Mouse (Mus musculus): Measurements from ENCODE around the gene Dll1.

Gene Dll1

GRCm38 (mm10) chr17:15378413-15379109, 1.9 kb upstream of the Dll1 start:
- CTCF ChIA-PET: no interaction called here

- CTCF ChIA-PET: no interaction called here
Observed at GRCm38 (mm10) chr17:15377901-15378300, 1.2 kb upstream of the Dll1 start.

- CTCF ChIA-PET: no interaction called here
Observed at GRCm38 (mm10) chr17:15375701-15376493, 775 bp downstream of the Dll1 start.

- CTCF ChIA-PET: no interaction called here
Observed at GRCm38 (mm10) chr17:15375224-15375623, 1.4 kb downstream of the Dll1 start.

DNA sequence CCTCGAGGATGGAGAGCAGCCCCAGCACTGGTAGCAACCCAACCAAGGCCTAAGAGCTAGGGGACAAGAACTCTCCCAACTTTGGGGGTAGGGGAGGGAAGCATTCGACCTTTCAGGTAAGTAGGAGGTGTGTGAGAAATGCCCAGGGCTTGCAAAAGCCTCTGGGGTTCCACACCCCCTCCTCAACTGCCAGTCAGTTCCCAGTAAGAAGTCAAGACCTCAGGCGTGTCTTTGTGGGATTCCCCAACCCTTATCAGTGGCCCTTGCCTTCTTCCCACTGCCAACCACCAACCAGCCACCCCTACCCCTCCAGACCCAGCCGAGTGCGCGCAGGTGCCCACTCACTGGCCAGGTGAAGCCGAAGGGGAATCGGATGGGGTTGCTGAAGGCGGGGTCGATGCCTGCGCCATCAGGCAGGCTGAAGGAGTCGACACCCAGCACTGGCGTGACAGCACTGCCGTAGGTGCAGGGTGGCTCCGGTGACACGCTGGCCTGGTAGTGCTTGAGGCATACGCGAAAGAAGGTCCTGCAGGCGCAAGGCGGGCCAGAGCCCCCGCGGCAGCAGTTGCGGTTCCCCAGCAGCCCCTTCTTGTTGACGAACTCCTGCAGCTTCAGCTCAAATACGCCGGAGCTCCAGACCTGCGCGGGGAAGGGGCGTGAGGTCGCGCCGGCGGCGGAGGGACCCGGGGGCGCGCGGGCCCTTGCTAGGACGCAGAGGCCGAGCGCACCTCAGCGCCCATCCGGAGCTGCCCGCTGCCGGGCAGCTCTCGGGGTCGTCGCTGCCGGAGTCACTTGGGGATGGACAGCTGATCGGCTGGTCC, 2.1 kb downstream of the Dll1 start:
- CTCF ChIA-PET: no interaction called here

DNA sequence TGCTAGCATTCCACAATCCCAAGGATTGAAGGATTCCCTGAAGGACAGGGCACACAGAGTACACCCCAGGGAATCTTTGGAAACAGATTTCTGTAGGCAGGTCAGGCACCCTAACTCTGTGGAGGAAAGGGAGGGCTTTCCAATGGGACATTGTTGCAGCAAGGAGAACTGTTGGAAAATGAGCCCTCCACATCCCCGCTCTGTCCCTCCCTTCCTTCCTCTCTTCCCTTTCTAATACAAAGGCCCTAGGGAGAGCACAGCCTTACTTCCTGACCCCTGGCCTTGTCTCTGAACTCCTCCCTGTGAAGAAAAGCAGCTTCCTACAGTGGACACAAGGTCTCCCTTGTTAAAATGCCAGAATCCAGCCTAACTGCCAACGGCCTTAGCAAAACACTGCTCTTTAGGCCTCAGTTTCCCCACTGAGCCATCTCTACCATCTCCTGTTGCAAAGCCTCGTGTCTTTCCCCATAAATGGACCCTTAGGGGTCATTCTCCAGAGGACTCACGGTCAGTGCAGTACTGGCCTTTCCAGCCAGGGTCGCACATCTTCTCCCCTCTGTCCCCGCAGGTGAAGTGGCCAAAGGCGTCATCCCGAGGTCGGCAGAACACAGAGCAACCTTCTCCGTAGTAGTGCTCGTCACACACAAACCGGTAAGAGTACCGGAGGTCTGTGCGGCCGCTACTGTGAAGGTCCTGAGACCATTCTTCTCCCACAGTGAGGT, 3.6 kb downstream of the Dll1 start:
- CTCF ChIA-PET: no interaction called here

GRCm38 (mm10) chr17:15371967-15372835, 4.5 kb downstream of the Dll1 start:
- CTCF ChIA-PET: no interaction called here

DNA sequence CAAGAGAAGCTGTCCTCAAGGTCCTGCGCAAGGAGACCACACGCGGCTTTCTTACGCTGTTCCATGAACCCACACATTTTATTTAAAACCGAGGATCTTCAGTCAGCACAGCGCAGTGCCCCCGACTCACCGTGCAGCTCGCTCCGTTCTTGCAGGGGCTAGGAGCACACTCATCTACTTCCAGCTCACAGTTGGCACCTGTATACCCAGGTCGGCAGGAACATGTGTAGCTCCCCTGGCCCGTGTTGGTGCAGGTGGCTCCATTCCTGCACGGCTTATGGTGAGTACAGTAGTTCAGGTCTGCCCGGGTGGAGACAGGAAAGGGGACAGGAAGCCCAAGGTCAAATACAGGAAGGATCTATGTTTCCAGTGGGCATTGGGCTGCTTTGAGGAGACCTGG, 6.3 kb downstream of the Dll1 start:
- CTCF ChIA-PET: no interaction called here

DNA sequence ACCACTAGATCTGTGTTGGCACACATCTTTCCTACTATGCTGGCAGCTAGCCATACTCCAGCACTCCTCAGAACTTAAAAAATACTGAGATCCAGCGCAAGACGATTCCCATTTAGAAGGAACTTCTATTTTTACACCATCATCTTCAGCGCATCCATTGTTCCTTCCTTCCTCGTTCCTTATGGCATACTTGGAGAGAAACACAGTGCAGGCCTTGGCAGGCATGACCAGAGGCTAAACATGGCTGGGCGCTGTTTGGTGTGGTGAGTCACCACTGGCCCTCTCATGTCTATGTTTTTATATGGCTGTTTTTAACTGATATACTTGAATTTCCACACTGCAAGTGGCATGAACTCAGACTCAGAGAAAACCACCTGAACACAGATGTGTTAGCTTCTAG, 11.0 kb downstream of the Dll1 start:
- CTCF ChIA-PET: no interaction called here

DNA sequence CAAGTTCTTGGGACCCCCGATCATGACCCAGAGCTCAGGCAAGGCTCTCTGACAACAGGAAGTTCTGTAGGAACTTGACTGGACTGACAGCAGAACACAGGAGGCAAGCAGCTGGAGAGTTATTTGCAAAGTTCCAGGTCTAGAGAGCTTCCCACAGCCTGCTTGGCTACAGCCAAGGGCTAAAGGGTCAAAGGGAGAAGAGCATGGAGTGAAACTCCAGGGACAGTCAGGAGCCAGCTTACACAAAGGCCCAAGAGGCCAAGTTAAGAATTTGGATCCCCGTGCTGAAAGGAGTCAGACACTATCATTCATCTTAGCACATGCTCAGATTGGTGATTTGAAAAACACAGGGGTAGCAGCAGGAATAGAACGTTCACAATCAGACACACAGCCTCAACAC, 13.0 kb downstream of the Dll1 start:
- CTCF ChIA-PET: no interaction called here

DNA sequence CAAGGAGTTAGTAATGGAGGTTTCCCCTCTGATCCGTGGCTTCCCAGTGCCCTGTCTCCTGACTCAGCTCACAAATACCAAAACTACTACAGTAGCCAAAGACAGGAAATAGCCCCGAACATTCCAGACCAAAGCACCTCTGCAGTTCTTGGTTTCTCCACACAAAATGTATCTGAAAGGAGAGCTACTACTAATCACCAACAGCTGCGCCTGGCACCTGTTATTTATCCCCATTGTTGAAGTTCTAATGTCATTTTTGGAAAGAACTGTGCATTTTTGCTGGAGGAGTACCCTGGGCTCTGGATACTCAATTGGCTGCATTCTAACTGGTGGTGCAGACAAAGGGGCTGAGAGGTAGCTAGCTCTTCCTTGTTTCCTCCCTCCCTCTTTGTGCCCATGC, 19.6 kb downstream of the Dll1 start:
- CTCF ChIA-PET: no interaction called here

DNA sequence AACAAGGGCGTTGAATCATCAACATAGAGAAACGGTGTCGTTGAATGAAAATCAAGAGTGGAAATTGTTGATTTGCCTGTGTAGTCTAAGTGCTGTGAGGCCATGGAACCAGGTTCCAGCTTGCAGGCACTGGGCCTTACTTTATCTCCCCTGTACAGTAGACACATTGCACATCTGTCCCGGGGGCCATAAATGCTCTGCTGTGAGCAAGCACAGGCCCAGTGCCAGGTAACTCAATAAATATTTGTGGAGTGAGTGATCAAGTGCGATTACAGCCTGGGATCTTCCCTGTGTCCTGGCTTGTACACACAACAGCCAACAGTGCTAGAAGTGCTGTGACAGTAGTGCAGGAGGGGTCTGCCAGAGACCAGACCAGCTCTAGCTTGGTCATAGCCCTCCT, 20.1 kb downstream of the Dll1 start:
- CTCF ChIA-PET: no interaction called here

DNA sequence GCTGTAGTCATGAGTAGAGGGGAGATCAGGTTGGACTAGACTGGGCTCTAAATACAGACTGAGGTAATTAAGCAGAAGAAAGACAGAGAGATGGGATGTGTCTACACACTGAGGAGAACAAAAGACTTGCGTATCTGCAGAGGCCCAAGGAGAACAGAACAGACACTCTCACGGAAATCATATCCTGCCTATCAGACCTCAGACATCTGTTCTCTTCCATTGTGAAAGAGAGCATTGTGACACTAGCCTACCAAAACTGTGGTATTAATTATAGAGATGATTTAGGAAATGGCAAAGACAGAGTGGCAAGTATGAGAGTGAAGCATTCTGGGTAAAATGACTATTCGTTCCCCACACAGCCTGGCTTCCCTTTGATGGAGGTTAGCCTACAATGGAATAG, 21.6 kb downstream of the Dll1 start:
- CTCF ChIA-PET: no interaction called here

- CTCF ChIA-PET: no interaction called here
Observed at GRCm38 (mm10) chr17:15354006-15354405, 22.7 kb downstream of the Dll1 start.

DNA sequence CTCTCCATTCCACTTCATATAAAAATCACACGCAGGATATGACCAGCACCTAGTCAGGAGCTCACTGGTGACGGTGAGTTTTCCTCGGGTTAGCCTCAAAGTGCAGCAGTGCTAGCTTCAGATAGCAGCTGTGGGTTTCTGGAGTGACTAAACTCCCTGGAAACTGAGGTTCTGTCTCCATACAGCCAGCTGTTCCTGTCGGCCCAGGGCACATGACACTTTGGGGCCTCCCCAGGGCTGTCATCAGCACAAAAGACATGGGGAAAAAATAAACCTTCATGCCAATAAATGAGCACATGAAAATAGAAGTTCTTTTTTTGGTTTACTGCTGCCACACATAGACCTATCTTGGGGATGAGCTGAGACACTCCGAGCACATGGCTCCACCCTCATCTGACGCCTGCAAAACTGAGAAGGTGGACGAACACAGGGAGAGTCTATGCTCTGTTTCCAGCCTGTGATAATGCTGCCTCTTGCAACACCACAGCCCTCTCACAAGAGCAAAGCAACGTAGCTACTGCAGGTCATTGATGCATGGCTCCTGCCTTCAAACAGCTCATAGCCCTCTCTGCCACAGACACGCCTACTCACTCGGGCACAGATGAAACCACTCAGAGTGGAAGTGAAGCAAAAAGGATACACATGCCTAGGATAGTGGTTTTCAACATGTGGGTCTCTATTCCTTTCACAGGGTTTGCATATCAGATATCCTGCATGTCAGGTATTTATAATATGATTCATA, 23.6 kb downstream of the Dll1 start:
- CTCF ChIA-PET: no interaction called here

DNA sequence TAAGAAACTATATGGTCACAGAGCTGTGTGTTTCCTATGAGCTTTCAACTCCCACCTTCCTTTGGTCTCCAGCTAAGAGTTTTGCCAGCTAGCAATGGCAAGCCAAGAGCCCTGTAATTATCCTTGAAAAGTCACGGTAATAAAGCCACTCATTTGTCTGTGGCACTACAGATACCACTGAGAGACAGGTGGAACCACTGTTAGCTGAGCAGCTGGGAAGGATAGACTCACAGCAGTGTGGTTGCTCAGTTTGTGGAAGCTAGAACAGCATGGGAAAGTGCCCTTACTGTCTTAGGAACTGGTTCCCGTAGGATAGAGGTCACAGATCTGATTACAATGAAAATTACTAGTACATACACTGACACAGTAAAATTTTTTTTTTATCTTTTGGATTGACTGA, 26.5 kb downstream of the Dll1 start:
- CTCF ChIA-PET: no interaction called here

DNA sequence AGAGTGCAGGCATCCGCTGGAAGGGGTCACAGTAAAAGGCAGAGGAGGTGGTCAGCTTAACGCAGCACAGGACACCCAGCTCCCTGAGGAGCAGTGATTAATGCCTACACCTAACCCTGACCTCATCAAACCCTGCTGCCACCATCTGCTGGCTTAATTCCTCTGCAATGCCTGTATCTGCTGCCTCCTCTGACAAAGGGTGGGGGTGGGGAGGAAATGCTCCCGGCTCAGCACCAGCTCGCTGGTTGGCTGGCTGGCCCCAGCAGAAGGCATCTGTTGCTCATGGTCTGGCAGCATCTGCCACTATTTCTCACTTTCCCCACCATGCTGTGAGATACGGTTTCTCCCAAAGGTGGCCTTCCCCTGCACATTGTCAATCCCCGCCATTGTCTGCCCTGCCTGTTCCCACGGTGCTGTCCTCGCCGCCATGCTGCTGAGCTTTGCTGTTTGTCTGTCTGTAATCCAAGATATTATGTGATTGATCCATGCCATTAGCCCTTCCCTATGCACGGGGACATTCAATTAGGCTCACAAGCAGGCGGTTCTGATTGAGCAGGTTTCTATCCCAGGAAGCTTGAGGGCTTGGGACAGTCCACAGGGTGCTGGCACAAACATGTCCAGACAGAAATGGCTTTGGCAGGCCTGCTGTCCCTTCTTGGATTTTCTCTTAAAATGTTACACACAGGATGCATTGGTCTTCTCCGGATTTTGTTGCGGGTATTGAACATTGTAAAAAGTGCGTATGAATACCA, 33.4 kb downstream of the Dll1 start:
- CTCF ChIA-PET: no interaction called here

DNA sequence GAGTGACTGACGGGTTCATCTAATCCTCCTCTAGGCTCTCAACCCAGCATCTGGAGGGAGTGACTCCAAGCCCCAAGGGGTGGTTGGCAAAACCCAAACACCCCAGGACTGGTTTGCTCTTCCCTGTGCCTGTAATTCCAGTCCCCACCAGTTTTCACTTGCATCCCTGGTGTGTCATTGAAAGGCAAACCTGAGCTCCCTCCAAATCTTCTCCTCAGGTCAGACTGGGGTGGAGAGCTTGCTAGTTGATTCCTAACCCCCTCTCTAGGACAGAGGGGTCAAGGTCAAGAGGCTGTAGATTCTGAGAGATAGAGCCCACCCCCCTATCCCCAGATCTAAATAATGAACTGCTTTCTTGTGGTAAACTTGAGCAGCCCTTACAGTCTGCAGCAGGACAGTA, 38.8 kb downstream of the Dll1 start:
- CTCF ChIA-PET: no interaction called here

GRCm38 (mm10) chr17:15329740-15330318, 46.8 kb downstream of the Dll1 start:
- CTCF ChIA-PET: no interaction called here
